Mouse (Mus musculus): ENCODE measurements at regions not wholly inside any gene's neighbourhood (a gene's known extent, or its start where the extent isn't known, plus 50 kb on each side); places are given as distances from the start of the nearest gene placed in this dataset.

DNA sequence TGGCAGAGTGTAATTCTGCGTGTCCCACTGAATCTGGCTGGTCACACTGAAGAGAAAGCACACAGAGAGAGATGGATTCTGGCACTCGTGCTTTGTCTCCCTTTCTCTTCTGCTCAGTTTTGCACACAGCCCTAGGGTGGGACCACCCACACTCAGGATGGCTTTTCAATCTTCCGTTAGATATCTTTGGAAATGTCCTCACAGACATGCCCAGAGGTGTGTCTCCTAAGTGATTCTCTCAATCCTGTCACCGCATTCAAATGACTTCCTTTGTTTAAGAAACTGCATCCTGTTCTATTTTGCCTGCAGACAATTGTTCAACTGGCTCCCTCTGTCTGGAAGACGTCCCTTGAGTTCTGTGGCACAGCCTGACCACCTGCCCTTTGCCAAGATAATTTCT lies 433.0 kb downstream of the Nedd1 start:
- TF ChIP-seq CTCF (IDR thresholded peaks at IDR 0.05; ENCODE audit: borderline replicate concordance, insufficient read depth, low read length): no peak
- TF ChIP-seq POLR2A (IDR thresholded peaks at IDR 0.05; ENCODE audit: low read depth, low read length): no peak
